Mouse (Mus musculus) cerebellum, adult (tissue): Measurements from ENCODE around the gene Polr2b.

ENCODE experiments used
- ATAC-seq: cut with Nextera tagmentation; 2 replicates; pipeline ENCODE4 v1.9.2; 2017; ENCODE audit warnings: mild to moderate bottlenecking, moderate library complexity, mixed read lengths; ENCODE audit not compliant: insufficient number of reproducible peaks, low FRiP score, low TSS enrichment

Polr2b gene

DNA sequence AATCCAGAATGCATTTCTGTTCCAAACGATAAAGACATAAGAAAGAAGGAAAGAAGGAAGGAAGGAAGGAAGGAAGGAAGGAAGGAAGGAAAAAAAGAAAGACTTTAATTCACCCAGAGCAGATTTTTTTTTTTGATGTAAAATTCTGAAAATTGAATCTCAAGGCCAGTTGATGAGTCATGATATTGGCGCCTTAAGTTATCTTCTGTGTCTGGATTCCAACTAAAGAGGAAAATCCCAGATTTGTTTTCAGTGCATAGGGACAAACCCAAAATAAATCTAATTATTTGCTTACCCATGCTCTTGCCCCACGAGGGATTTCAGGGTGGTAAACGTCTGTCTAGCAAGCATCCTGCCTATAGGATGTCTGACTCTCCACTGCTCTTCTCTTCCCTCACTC is 51.1 kb downstream of the Polr2b start:
- no peak for ATAC-seq

GRCm38 (mm10) chr5:77362120-77362519 is 52.2 kb downstream of the Polr2b start:
- ATAC-seq: no peak

GRCm38 (mm10) chr5:77363650-77364049 is 53.7 kb downstream of the Polr2b start:
- no peak for ATAC-seq

GRCm38 (mm10) chr5:77364443-77365038 is 54.6 kb downstream of the Polr2b start:
- ATAC-seq: no peak

DNA sequence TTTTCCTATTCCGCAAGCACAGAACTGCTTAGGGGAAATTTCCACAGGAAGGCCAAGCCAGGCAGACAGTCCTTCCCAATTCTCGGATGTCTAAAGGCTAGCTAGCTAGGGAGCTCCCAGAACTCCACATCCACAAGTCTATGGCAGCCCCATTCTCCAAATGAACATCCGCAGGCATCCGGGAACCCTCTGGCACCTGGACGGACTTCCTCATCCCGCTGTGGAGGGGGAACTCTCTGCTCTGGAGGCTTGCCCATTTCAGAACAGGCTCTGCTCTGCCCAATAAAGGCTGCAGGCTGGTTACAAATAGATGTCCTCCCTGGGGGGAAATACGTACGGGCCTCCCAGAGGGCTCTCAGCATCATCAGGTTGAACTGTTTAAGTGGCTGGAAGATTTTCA is 56.4 kb downstream of the Polr2b start:
- no peak for ATAC-seq

DNA sequence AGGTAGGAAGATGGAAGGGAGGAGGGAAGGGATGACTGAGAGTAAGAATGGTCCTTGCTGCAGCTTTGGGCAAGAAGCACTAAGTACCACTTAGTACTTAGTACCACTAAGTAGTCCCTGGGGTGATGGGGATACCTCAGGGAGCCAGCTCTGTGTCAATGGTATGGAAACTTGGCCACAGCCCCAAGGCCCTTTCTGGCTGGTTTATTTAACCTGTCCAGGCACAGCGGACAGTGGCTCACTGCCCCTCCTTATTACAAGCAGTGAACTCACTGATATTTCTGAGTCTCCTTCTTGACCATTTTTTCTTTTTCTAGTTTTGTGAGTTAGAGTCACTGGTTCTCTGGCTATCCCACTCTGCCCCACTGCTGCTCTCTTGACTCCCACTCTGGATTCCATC is 57.2 kb downstream of the Polr2b start:
- ATAC-seq: no peak

DNA sequence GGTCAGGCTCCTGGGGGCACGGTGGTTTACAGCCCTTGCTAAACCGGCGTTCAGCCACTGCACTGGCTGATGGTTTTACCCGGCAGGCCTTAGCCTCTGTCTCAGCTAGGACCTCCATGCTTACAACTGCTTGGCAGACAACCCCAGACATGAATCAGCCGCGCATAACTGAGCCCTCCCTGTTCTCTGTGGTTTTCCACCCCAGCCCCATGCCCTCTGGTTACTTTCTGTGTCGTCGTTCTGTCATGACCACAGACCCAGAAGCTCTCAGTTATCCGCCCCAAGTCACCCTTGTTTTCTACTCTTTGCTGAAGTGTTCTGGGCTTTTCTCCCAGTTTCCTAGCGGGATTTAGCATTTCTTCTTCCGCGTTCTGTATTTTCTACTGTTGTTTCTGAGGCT is 57.7 kb downstream of the Polr2b start:
- no peak for ATAC-seq

DNA sequence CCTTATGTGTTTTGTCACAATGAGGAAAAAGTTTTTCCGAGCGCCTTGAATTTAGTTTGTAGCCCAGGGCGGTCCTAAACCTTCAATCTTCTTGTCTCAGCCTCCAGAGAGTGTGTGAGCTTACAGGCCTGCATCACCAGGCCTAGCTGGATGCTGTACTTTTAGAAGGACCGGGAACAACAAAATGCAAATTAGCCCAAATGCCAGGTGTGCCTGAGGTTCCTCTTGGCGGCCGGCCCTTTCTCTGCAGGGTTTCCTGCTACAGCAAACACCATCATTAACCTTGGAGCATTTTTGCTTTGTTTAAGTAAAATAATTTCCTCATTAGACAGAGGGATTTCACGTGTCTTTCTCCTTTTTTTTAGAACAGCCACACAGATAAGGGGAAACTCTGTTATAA is 58.2 kb downstream of the Polr2b start:
- ATAC-seq: no peak

- ATAC-seq: no peak
These were observed 59.4 kb downstream of the Polr2b start for GRCm38 (mm10) chr5:77369394-77369793.

- ATAC-seq: no peak
These were observed 60.5 kb downstream of the Polr2b start for GRCm38 (mm10) chr5:77370378-77370892.

DNA sequence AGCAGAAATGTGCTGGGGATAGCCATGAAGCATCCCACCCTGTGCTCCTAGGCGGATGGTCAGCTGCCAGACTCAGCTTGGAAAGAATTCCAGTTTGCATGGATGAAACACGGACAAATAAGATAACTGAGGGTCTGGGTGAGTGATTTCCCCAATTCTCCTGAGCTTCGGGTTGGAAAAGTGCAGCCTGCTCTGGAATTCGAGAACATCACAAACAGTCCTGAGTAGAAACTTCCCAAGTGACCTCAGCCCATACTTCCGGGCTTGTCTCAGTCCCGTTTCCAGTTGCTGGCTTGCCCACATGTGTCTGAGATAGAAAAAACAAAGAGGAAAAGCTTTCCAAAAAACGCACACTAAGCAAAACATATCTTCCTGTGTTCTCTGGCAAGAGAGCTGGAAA is 62.3 kb downstream of the Polr2b start:
- ATAC-seq: no peak

- ATAC-seq: no peak
These were observed 62.8 kb downstream of the Polr2b start for GRCm38 (mm10) chr5:77372778-77373177.

- ATAC-seq: no peak
These were observed 65.0 kb downstream of the Polr2b start for GRCm38 (mm10) chr5:77374945-77375344.

GRCm38 (mm10) chr5:77375546-77375945 is 65.6 kb downstream of the Polr2b start:
- no peak for ATAC-seq

DNA sequence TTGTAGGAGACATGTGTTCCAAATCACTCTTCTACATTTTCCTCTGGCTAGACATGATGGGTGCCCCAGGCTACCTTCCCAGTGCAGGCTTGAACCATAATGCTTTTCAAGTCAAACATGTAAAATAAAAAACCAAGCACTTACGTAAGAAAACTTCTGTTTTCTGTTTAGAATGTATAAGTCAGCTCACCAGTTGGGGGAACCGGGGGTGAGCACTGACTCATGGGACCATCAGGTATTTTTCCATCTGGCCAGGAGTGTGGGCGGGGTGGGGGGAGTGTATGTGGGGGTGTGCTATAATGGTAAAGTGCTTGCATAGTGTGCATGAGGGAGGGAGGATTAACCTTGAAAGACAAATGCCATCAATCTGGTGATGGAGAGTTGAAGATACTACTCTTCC is 68.1 kb downstream of the Polr2b start:
- no peak for ATAC-seq

- ATAC-seq: no peak
These were observed 69.6 kb downstream of the Polr2b start for GRCm38 (mm10) chr5:77379434-77380135.

- ATAC-seq: no peak
These were observed 70.5 kb downstream of the Polr2b start for GRCm38 (mm10) chr5:77380321-77380901.

GRCm38 (mm10) chr5:77381283-77381682 is 71.3 kb downstream of the Polr2b start:
- no peak for ATAC-seq

- no peak for ATAC-seq
These were observed 71.7 kb downstream of the Polr2b start for GRCm38 (mm10) chr5:77381686-77382085.

GRCm38 (mm10) chr5:77383799-77384554 is 74.0 kb downstream of the Polr2b start:
- ATAC-seq: no peak

DNA sequence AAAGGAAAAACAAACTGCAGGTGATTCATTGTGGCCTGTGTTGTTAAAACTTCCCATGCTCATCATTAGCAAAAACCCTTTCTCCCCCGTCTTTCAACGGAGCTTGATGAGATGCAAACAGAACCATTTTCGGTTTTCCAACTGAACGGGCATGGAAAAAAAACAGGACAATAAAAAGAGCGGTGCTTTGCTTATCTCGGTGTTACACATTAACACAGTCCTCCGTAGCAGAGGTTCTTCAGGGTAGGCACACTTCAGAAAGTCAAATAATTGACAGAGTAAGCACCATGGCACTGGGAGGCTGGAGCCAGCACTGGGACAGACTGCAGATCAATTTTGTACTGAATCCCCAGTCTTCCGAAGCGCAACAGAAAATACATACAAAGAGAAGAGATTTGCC is 74.8 kb downstream of the Polr2b start:
- ATAC-seq: no peak
